Mouse (Mus musculus) MEL (cell line): ENCODE results near the gene Gal3st2b. TPM values are rescaled to one million over a fixed set of nuclear protein-coding genes. Genes with fewer than 3 reads are reported as not detected.
"Not testable (repeated sequence)": the region's sequence is repeated elsewhere in the genome, so short reads cannot be mapped to it uniquely, and the experiment has no call there.

ENCODE experiments used
- DNase-seq: peaks from one replicate; pipeline ENCODE4 v3.0.0; 2011; ENCODE audit warnings: low read depth, low spot score
- H3K27ac ChIP-seq: 2 replicates; pipeline ENCODE4 v1.5.1; 2012; ENCODE audit warnings: low read depth, mild to moderate bottlenecking, control low read depth, low read length, moderate library complexity; ENCODE audit not compliant: control insufficient read depth
- H3K27me3 ChIP-seq, 2 experiments: fragments of 150-350 bp in 1 of 2; sonication (generic) in 1 of 2; 2 replicates each; pipeline ENCODE4 v1.6.1; 2012; ENCODE audit warnings: low read length in 2 of 2, mild to moderate bottlenecking in 2 of 2, improper control_type of control experiment in 1 of 2, moderate library complexity in 1 of 2; ENCODE audit not compliant: insufficient read depth in 2 of 2, control insufficient read depth in 1 of 2
- H3K36me3 ChIP-seq, 2 experiments: 2 replicates each; pipeline ENCODE4 v1.6.1; 2012 to 2014; ENCODE audit warnings: low read length in 2 of 2, improper control_type of control experiment in 1 of 2, inconsistent platforms in 1 of 2, mild to moderate bottlenecking in 1 of 2; ENCODE audit not compliant: insufficient read depth in 2 of 2, control insufficient read depth in 1 of 2
- H3K4me1 ChIP-seq, 2 experiments: fragments of 150-350 bp in 1 of 2; sonication (generic) in 1 of 2; 2 replicates each; pipeline ENCODE4 v1.6.1; 2012; ENCODE audit warnings: low read length in 2 of 2, improper control_type of control experiment in 1 of 2, mild to moderate bottlenecking in 1 of 2; ENCODE audit not compliant: insufficient read depth in 2 of 2, control insufficient read depth in 1 of 2
- H3K4me3 ChIP-seq, 2 experiments: fragments of 150-350 bp in 1 of 2; sonication (generic) in 1 of 2; 2 replicates each; pipeline ENCODE4 v1.5.1; 2012; ENCODE audit warnings: low read depth in 2 of 2, low read length in 2 of 2, mild to moderate bottlenecking in 2 of 2, moderate library complexity in 2 of 2, control low read depth in 1 of 2, improper control_type of control experiment in 1 of 2; ENCODE audit not compliant: control insufficient read depth in 1 of 2, insufficient read depth in 1 of 2
- H3K79me2 ChIP-seq: 2 replicates; pipeline ENCODE4 v1.6.1; 2012; ENCODE audit warnings: mild to moderate bottlenecking, low read length, moderate library complexity; ENCODE audit not compliant: control insufficient read depth, poor library complexity, insufficient read depth
- H3K9ac ChIP-seq: 2 replicates; pipeline ENCODE4 v1.6.1; 2012; ENCODE audit warnings: low read depth, mild to moderate bottlenecking, control low read depth, low read length, moderate library complexity; ENCODE audit not compliant: control insufficient read depth, poor library complexity, severe bottlenecking
- H3K9me3 ChIP-seq: fragments of 150-350 bp; sonication (generic); replicated peaks from 2 replicates; pipeline ENCODE4 v1.6.1; 2012; ENCODE audit warnings: mild to moderate bottlenecking, low read length, improper control_type of control experiment, moderate library complexity; ENCODE audit not compliant: insufficient read depth
- EP300 ChIP-seq, 2 experiments: IDR thresholded peaks; 2 replicates each; pipeline ENCODE4 v1.6.1; 2011; ENCODE audit warnings: improper control_type of control experiment in 2 of 2, low read length in 2 of 2, low read depth in 1 of 2, mild to moderate bottlenecking in 1 of 2
- GATA1 ChIP-seq: IDR thresholded peaks from 2 replicates; pipeline ENCODE4 v1.6.1; 2011; ENCODE audit warnings: low read depth, low read length, improper control_type of control experiment
- TAL1 ChIP-seq: IDR thresholded peaks from 2 replicates; pipeline ENCODE4 v1.6.1; 2012; ENCODE audit warnings: mild to moderate bottlenecking, inconsistent platforms, low read length, moderate library complexity, mixed read lengths
- TCF12 ChIP-seq: IDR thresholded peaks from 2 replicates; pipeline ENCODE4 v1.6.1; 2014; ENCODE audit warnings: low read depth, mild to moderate bottlenecking, inconsistent platforms, low read length, improper control_type of control experiment, moderate library complexity
- polyA plus RNA-seq, 2 experiments: library from polyadenylated mRNA; stranded (reverse) in 1 of 2; unstranded in 1 of 2; fragments of >175 nt in 1 of 2; fragments of >200 nt in 1 of 2; gene quantifications; 2 replicates each; pipeline versions ENCODE4 v1.2.1 to v1.2.4; 2012; ENCODE audit warnings: low replicate concordance in 2 of 2, low read depth in 1 of 2; ENCODE audit not compliant: insufficient read length in 2 of 2, insufficient read depth in 1 of 2, missing spikeins in 1 of 2
- total RNA-seq: library from RNA; depleted of rRNA; stranded (reverse); fragments of 300-350 nt; gene quantifications from 2 replicates; pipeline ENCODE4 v1.2.3, GENCODE M21; 2012; rRNA removed

Gene Gal3st2b
- total and polyA plus RNA-seq, 3 experiments: 0.14 TPM; not detected in 2

GRCm38 (mm10) chr1:93991068-93991467 lies 73.0 kb downstream of the Gal3st2b start:
- not testable (repeated sequence) for H3K27ac ChIP-seq, H3K27me3 ChIP-seq, H3K9me3 ChIP-seq, H3K9ac ChIP-seq, H3K4me3 ChIP-seq, H3K79me2 ChIP-seq
- H3K4me1 ChIP-seq: peaks cover 12 to 32% of the 10 kb centered on the region in 2 experiments
- DNase-seq: peak; percentile 44
- TF ChIP-seq TAL1 (0 out of 2 replicates have a peak, but pooled peaks have one; percentile 4), EP300 (IDR thresholded peaks at IDR 0.05; ENCODE audit: low read depth in 1 of 2, low read length in 2 of 2) (peak; percentile 19 to 39; a peak in 2 of 4 replicates), TCF12 (peak; percentile 15; the same call in 1 of the 2 replicates), GATA1 (0 out of 2 replicates have a peak, but pooled peaks have one; percentile 2)
- peaks cover 0 to 14% of the 10 kb centered on the region in 2 experiments; a peak in 2 of 4 replicates for H3K36me3 ChIP-seq

- not testable (repeated sequence) for H3K27me3 ChIP-seq, H3K79me2 ChIP-seq
Observed at GRCm38 (mm10) chr1:93991491-93991890, 73.4 kb downstream of the Gal3st2b start.

More at GRCm38 (mm10) chr1:93991491-93991890, 73.4 kb downstream of the Gal3st2b start:
- H3K9me3 ChIP-seq, H3K27ac ChIP-seq, H3K9ac ChIP-seq, H3K36me3 ChIP-seq, H3K4me3 ChIP-seq, DNase-seq: not testable (repeated sequence)
- H3K4me1 ChIP-seq: peaks cover 10 to 27% of the 10 kb centered on the region in 2 experiments

Other genes with a start within 250 kb of the Gal3st2b start
- gene Bok, start 232.7 kb upstream of the Gal3st2b start, total RNA-seq: not detected in 2 replicates
- under 1 TPM in 1 of 2 experiments, not detected in 1; 0.17 TPM for gene Bok, start 232.7 kb upstream of the Gal3st2b start, polyA plus RNA-seq
- gene Atg4b, start 166.8 kb upstream of the Gal3st2b start, total RNA-seq: 56.8 and 57.9 TPM in 2 replicates
- 100 to 1,000 TPM in 1 of 2 experiments, not detected in 1; 121 TPM for gene Atg4b, start 166.8 kb upstream of the Gal3st2b start, polyA plus RNA-seq
- gene Thap4, start 163.4 kb upstream of the Gal3st2b start, total RNA-seq: 81.8 and 84.9 TPM in 2 replicates
- gene Thap4, start 163.4 kb upstream of the Gal3st2b start, polyA plus RNA-seq: 100 to 1,000 TPM in 1 of 2 experiments, not detected in 1; 117 TPM
- 402 and 454 TPM in 2 replicates for gene Dtymk, start 116.4 kb upstream of the Gal3st2b start, total RNA-seq
- gene Dtymk, start 116.4 kb upstream of the Gal3st2b start, polyA plus RNA-seq: 100 to 1,000 TPM; 193 to 391 TPM
- 23.1 and 27.6 TPM in 2 replicates for gene Ing5, start 114.3 kb upstream of the Gal3st2b start, total RNA-seq
- 10 to 100 TPM in 1 of 2 experiments, not detected in 1; 29.2 TPM for gene Ing5, start 114.3 kb upstream of the Gal3st2b start, polyA plus RNA-seq
- gene D2hgdh, start 93.4 kb upstream of the Gal3st2b start, total RNA-seq: 14.4 TPM in 2 replicates
- gene D2hgdh, start 93.4 kb upstream of the Gal3st2b start, polyA plus RNA-seq: 10 to 100 TPM in 1 of 2 experiments, not detected in 1; 19.2 TPM
- gene Gal3st2, start 57.0 kb upstream of the Gal3st2b start, total RNA-seq: not detected in 2 replicates
- gene Gal3st2, start 57.0 kb upstream of the Gal3st2b start, polyA plus RNA-seq: not detected
- gene Gal3st2c, start 72.2 kb downstream of the Gal3st2b start, total RNA-seq: under 0.01 TPM in 1 of 2 replicates, not detected in the other
- under 1 TPM in 1 of 2 experiments, not detected in 1; 0.06 TPM for gene Gal3st2c, start 72.2 kb downstream of the Gal3st2b start, polyA plus RNA-seq
- not detected in 2 replicates for gene Neu4, start 102.1 kb downstream of the Gal3st2b start, total RNA-seq
- not detected for gene Neu4, start 102.1 kb downstream of the Gal3st2b start, polyA plus RNA-seq
- gene Pdcd1, start 134.2 kb downstream of the Gal3st2b start, total RNA-seq: 0.20 TPM in 1 of 2 replicates, not detected in the other
- gene Pdcd1, start 134.2 kb downstream of the Gal3st2b start, polyA plus RNA-seq: under 1 TPM in 1 of 2 experiments, not detected in 1; 0.13 TPM